Mouse (Mus musculus): ENCODE measurements at regions not wholly inside any gene's neighbourhood (a gene's known extent, or its start where the extent isn't known, plus 50 kb on each side); places are given as distances from the start of the nearest gene placed in this dataset.
A peak's percentile ranks its signal among the peaks of the same experiment; 100 is the strongest.

DNA sequence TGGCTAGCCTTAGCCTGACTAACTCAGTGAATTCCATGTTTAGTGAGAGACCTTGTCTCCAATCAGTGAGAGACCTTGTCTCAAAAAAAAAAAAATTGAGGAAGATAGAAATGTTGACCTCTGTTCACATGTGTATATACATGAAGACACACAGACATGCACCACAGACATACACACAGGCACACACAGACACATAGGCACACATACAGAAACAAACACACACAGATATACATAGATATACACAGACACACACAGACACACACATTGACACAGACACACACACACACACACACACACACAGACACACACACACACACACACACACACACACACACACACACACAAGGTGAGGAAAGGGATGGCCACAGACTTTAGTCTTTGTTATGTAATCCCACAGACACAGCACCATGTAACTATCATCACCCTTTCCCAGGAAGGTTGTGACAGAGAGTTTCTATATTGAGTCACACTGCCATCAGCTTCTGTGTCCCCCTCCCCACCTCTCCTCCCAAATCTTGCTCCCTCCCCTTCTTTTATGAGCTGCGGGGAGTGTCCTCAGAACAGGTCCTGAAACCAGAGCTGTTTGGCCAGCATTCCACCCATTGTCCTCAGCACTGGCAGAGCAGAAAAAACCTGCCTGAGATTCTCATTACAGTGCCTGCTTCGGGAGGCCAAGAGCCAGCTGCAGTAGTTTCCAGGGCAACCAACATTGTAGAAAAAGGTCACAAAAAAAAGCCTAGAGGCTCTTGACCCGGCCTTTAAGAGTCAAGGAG is 74.0 kb downstream of the Calml3 start:
- peak overlapping the region; percentile 50; the same call in 1 of the 2 replicates for H3K9ac ChIP-seq
- ATAC-seq (ENCODE audit: insufficient number of reproducible peaks, low FRiP score), result peak; percentile 51; the same call in 1 of the 2 replicates
- no peak overlapping the region for H3K4me2 ChIP-seq
- H3K9me3 ChIP-seq (replicated peaks), result no peaks in the 10 kb centered on the region
- peaks cover 21% of the 10 kb centered on the region for H3K4me1 ChIP-seq (replicated peaks)
- no peak overlapping the region for H3K4me3 ChIP-seq
- no peaks in the 10 kb centered on the region for H3K27me3 ChIP-seq (replicated peaks)
- H3K36me3 ChIP-seq, result no peaks in the 10 kb centered on the region
- peak overlapping the region; percentile 21; the same call in 1 of the 2 replicates for H3K27ac ChIP-seq (ENCODE audit: poor library complexity, severe bottlenecking)
- WGBS, result 9% methylated on average over 3 of the region's 3 CpGs

DNA sequence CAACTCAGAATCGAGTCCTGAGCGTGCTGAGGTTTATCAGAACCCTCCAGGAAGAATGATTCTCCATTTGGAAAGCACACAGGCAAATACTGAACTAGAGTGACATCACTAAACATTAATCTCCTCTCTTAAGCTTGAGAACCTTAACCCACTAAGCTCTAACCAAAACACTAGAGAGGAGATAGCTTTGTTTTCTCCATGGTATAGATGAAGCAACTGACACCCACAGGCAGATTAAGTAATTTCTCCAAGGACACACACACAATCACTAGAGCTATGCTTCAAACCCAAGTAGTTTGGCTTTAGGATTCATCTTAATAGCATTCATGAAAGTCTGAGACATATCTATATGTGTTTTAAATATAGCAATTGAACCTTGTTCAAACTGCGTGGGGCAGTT is 75.2 kb downstream of the Calml3 start:
- Histone ChIP-seq H3K4me2 (no peak overlapping the region), H3K9ac (no peak overlapping the region), H3K9me3 (replicated peaks) (no peaks in the 10 kb centered on the region), H3K36me3 (no peaks in the 10 kb centered on the region), H3K27me3 (replicated peaks) (no peaks in the 10 kb centered on the region), H3K4me3 (no peak overlapping the region), H3K4me1 (replicated peaks) (peaks cover 21% of the 10 kb centered on the region), H3K27ac (ENCODE audit: poor library complexity, severe bottlenecking) (no peak overlapping the region)
- ATAC-seq (ENCODE audit: insufficient number of reproducible peaks, low FRiP score), result no peak
- 63% methylated on average over 3 of the region's 3 CpGs for WGBS

DNA sequence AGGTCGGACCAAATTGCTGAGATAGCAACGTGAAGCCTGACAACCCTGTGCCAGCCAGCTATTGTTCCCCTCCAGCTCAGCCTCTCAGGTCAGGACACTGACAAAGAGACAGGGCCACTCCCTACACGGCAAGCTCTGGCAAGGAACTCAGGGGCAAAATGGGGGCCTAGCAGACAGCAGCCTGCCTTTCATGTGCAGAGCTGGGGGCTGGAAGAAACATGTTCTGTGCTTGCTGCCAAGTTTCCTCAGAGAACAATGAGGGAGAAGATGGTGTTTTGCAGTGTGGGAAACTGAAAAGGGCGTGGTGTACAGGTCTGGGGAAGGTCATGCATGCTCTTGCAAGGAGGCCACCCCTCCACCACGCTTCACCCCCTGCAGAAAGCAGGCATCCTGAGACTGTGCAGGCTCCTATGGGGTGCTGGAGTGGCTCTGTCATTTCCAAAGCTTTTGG is 77.8 kb downstream of the Calml3 start:
- H3K9me3 ChIP-seq (replicated peaks), result peaks cover 8% of the 10 kb centered on the region
- no peak overlapping the region for H3K9ac ChIP-seq
- peak overlapping the region; percentile 48 for H3K27ac ChIP-seq (ENCODE audit: poor library complexity, severe bottlenecking)
- WGBS, result 31% methylated on average over 5 of the region's 5 CpGs
- peak; percentile 68 for ATAC-seq (ENCODE audit: insufficient number of reproducible peaks, low FRiP score)
- H3K4me1 ChIP-seq (replicated peaks), result peaks cover 21% of the 10 kb centered on the region
- no peaks in the 10 kb centered on the region for H3K36me3 ChIP-seq
- no peak overlapping the region for H3K4me3 ChIP-seq
- no peaks in the 10 kb centered on the region for H3K27me3 ChIP-seq (replicated peaks)
- H3K4me2 ChIP-seq, result no peak overlapping the region

DNA sequence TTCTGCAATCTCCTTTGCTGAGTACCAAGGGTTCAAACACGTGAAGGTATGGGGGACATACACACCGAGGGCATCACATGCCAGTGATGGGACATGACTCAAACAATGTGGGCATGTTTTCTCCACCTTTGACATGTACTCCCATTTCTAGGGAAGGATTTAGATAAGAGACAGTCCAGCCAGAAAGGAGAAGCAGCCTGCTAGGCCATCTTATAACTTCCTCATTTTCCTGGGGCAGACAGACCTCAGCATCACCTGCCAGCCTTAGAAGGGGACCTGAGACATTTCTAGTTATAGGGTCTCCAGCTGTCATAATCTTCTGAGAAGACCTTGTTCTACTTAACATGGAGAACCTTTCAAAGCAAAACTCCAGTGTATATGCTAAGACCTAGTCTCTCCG is 78.3 kb downstream of the Calml3 start:
- Histone ChIP-seq H3K4me2 (no peak overlapping the region), H3K27ac (ENCODE audit: poor library complexity, severe bottlenecking) (peak overlapping the region; percentile 48; the same call in 1 of the 2 replicates), H3K27me3 (replicated peaks) (no peaks in the 10 kb centered on the region), H3K4me1 (replicated peaks) (peaks cover 21% of the 10 kb centered on the region), H3K9me3 (replicated peaks) (peaks cover 8% of the 10 kb centered on the region), H3K4me3 (no peak overlapping the region), H3K9ac (no peak overlapping the region), H3K36me3 (no peaks in the 10 kb centered on the region)
- no peak for ATAC-seq (ENCODE audit: insufficient number of reproducible peaks, low FRiP score)
- whole genome bisulfite sequencing, result 70% methylated on average over 3 of the region's 3 CpGs

DNA sequence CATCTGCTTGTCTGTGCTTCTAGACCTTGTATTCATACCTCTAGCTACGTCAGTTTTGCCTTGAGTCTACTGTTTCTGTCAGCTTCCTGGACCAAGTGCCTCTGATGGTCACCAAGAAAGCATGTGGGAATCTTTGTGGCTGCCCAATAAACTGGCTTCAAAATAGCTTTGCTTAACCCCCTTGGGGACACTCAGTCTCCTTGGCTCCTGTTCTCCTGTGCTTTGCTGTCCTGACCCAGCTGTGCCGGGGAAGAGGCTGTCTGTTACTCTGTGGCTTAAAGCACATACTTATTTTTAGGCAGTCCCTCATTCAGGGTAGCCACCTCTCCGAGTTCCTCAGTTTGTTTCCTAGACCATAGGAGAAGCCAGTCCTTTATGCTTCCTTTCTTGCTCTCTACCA is 79.8 kb downstream of the Calml3 start:
- no peak overlapping the region for H3K4me3 ChIP-seq
- H3K27me3 ChIP-seq (replicated peaks), result no peaks in the 10 kb centered on the region
- H3K36me3 ChIP-seq, result no peaks in the 10 kb centered on the region
- no peak overlapping the region for H3K9ac ChIP-seq
- H3K4me2 ChIP-seq, result no peak overlapping the region
- no peak for ATAC-seq (ENCODE audit: insufficient number of reproducible peaks, low FRiP score)
- no peak overlapping the region for H3K27ac ChIP-seq (ENCODE audit: poor library complexity, severe bottlenecking)
- H3K4me1 ChIP-seq (replicated peaks), result peaks cover 12% of the 10 kb centered on the region
- WGBS, result 70% methylated on average over 3 of the region's 3 CpGs
- peaks cover 8% of the 10 kb centered on the region for H3K9me3 ChIP-seq (replicated peaks)

DNA sequence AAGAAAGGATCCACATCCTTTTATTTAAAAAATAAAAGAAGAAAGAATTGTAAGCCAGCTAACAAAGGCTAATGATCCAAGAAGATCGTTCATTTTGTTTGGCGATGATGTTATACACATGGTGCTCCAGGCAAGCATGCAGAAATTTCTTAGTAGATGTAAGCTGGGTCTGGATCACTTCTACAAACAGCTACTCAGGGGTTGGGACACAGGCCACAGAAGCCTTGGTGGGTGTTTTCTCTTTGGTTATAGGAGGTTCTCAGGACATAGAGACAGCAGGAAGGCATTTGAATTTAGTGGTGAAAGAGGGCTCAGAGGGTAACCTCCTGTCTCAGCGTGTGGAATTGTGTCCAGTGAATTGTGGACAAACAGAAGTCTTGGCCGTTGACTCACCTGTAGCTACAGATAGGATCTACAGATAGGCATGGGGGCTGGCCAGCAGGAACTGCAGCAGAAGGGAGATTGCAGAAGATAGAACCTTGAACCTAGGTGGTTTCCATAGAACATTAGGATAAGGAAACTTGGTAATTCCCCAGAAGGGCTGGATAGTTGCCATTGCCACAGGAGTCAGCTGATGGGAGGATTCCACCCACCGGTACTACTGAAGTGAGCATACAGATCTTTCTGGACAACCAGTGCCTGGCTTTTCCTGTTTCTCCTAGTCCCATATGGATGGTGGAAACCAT is 80.5 kb downstream of the Calml3 start:
- Histone ChIP-seq H3K4me3 (no peak overlapping the region), H3K27ac (ENCODE audit: poor library complexity, severe bottlenecking) (no peak overlapping the region), H3K9ac (no peak overlapping the region), H3K4me1 (replicated peaks) (peaks cover 12% of the 10 kb centered on the region), H3K4me2 (no peak overlapping the region), H3K36me3 (no peaks in the 10 kb centered on the region), H3K27me3 (replicated peaks) (no peaks in the 10 kb centered on the region), H3K9me3 (replicated peaks) (peaks cover 8% of the 10 kb centered on the region)
- ATAC-seq (ENCODE audit: insufficient number of reproducible peaks, low FRiP score), result no peak
- 88% methylated on average over 5 of the region's 5 CpGs for WGBS

DNA sequence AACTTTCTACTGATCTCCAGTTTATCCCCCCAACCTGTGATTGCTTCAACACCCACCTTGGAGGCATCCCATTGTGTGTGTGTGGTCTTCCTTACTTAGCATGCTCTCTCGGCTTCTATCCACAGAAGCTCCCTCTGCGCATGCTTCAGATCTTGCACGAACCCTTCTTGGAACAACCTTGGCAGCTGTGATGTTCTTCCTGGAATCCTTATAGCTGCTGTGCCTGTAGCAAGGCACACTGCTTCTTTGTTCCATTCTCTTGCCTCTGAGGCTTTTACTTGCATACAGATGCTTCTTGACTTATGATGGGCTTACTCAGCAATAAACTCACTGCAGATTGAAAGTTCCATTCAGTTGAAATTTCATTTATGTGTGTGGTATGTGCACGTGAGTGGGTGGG is 81.2 kb downstream of the Asb13 start:
- Histone ChIP-seq H3K27ac (ENCODE audit: poor library complexity, severe bottlenecking) (no peak overlapping the region), H3K4me1 (replicated peaks) (peaks cover 10% of the 10 kb centered on the region), H3K36me3 (no peaks in the 10 kb centered on the region), H3K9ac (no peak overlapping the region), H3K27me3 (replicated peaks) (no peaks in the 10 kb centered on the region), H3K9me3 (replicated peaks) (no peaks in the 10 kb centered on the region), H3K4me2 (no peak overlapping the region), H3K4me3 (no peak overlapping the region)
- no peak for ATAC-seq (ENCODE audit: insufficient number of reproducible peaks, low FRiP score)
- 82% methylated on average over 4 of the region's 4 CpGs for WGBS

DNA sequence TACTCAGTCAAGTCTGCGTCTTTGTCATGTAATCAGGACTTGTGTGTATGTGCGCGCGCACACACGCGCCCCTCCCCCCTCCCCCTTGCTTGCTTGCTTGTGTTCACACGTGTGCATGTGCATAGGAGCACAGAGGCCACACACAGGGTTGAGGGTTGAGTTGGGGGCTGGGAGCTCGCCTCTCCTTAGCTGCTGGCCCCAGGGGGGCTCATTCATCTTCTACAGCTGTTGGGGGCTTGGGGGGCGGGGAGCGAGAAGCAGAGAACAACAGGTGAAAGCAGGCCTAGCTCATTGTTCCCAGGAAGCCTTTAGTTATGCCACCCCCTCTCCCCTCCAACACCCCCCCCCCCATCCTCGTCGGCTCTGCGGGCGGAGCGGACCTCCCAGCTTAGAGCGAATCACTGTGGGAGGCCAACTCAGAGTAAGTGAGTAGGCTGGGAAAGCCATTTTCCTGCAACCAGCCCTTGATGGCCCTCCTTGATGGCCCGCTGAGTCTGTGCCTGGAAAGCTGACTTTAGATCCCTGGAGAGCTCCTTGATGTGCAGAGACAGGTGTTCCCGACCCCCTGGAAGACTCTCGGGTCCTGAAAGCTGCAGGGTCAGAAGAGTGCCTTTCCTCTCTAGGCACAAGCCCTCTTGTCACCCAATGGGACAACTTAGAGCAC is 78.8 kb downstream of the Asb13 start:
- no peak overlapping the region for H3K27ac ChIP-seq (ENCODE audit: poor library complexity, severe bottlenecking)
- peak overlapping the region; percentile 38 for H3K4me2 ChIP-seq

DNA sequence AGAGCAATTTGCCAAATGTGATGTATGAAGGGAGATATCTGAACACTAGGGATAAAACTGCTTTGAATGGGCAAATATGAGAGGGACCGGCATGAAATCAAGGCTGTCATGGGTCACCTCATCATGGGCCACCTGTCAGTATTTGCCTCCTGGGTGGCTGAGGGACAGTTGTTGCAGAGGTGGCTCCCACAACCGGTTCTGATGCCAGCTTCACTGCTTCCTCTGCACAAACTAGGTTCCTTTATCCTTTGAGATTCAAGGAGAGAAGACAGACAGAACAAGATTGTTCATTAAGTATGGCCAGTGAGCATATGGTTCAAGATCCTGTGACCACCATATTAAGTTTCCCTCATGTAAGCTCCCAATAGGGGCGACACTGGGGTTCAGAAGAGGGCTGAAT is 78.3 kb downstream of the Asb13 start:
- Histone ChIP-seq H3K36me3 (no peaks in the 10 kb centered on the region), H3K4me3 (no peak overlapping the region), H3K27me3 (replicated peaks) (no peaks in the 10 kb centered on the region), H3K4me2 (no peak overlapping the region), H3K9ac (no peak overlapping the region), H3K4me1 (replicated peaks) (peaks cover 23% of the 10 kb centered on the region), H3K9me3 (replicated peaks) (no peaks in the 10 kb centered on the region), H3K27ac (ENCODE audit: poor library complexity, severe bottlenecking) (no peak overlapping the region)
- WGBS, result 27% methylated on average over 3 of the region's 3 CpGs
- no peak for ATAC-seq (ENCODE audit: insufficient number of reproducible peaks, low FRiP score)

More for the DNA sequence above, 78.8 kb downstream of the Asb13 start:
- Histone ChIP-seq H3K4me3 (no peak overlapping the region), H3K9ac (no peak overlapping the region), H3K9me3 (replicated peaks) (no peaks in the 10 kb centered on the region), H3K36me3 (no peaks in the 10 kb centered on the region), H3K27me3 (replicated peaks) (no peaks in the 10 kb centered on the region), H3K4me1 (replicated peaks) (peaks cover 23% of the 10 kb centered on the region)
- WGBS, result 26% methylated on average over 19 of the region's 19 CpGs
- ATAC-seq (ENCODE audit: insufficient number of reproducible peaks, low FRiP score), result no peak

DNA sequence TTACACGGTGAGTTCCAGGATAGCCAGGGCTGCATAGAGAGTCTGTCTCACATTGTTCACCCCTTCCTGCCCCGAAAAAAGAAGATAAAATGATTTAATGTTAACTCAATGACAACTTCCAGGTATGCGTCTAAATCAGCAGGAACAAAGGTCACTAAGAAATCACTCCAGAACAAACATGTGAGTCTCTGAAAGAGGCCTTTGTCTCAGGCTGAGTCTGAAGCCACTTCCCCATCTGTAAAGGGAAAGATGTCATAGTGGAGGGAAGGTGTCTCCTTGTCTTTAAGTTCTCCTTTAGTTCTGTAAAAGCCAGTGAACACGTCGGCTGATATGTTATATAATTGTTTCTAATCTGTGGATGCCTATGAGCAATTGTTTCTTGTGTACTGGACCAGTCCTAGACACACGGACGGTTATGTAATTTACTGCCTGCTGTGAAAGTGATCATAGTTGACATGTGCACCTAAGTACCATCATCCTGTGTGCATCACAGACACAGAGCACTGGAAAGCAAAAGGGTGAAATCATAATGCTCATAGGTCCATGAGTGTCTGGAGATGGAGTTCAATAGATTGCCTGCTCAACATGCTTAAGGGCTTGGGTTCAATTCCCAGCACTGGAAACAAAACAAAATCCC is 76.3 kb downstream of the Asb13 start:
- Histone ChIP-seq H3K36me3 (no peaks in the 10 kb centered on the region), H3K9me3 (replicated peaks) (no peaks in the 10 kb centered on the region), H3K4me1 (replicated peaks) (peaks cover 23% of the 10 kb centered on the region), H3K27me3 (replicated peaks) (no peaks in the 10 kb centered on the region), H3K4me2 (no peak overlapping the region), H3K4me3 (no peak overlapping the region), H3K9ac (no peak overlapping the region), H3K27ac (ENCODE audit: poor library complexity, severe bottlenecking) (peak overlapping the region; percentile 72; the same call in 1 of the 2 replicates)
- 51% methylated on average over 7 of the region's 7 CpGs for WGBS
- ATAC-seq (ENCODE audit: insufficient number of reproducible peaks, low FRiP score), result no peak

All from heart, embryonic 12.5 days (tissue).